Mouse (Mus musculus) olfactory bulb, adult 2 months (tissue): Measurements from ENCODE around the gene Pom121l2. TPM values are rescaled to one million over a fixed set of nuclear protein-coding genes. Genes with fewer than 3 reads are reported as not detected.

ENCODE experiments used
- H3K27ac ChIP-seq: fragments of 200-500 bp; 2 replicates; pipeline ENCODE4 v1.5.1; 2012; ENCODE audit warnings: low read depth, low read length; ENCODE audit not compliant: insufficient read depth
- H3K4me1 ChIP-seq: fragments of 200-500 bp; 2 replicates; pipeline ENCODE4 v1.6.1; 2012; ENCODE audit warnings: low read length; ENCODE audit not compliant: control insufficient read depth, insufficient read depth
- H3K4me3 ChIP-seq: fragments of 200-500 bp; 2 replicates; pipeline ENCODE4 v1.5.1; 2012; ENCODE audit warnings: mild to moderate bottlenecking, low read depth, low read length, moderate library complexity; ENCODE audit not compliant: insufficient read depth
- CTCF ChIP-seq: fragments of 200-500 bp; IDR thresholded peaks from 2 replicates; pipeline ENCODE4 v1.5.1; 2012; ENCODE audit warnings: low read depth, mild to moderate bottlenecking, low read length, moderate library complexity; ENCODE audit not compliant: insufficient read depth
- POLR2A ChIP-seq: fragments of 200-500 bp; IDR thresholded peaks from 2 replicates; pipeline ENCODE4 v1.6.1; 2012; ENCODE audit warnings: mild to moderate bottlenecking, low read depth, low read length, moderate library complexity; ENCODE audit not compliant: insufficient read depth
- WGBS: fragments of 180-500 bp; shearing (Covaris S2); methylation state at CpG from one replicate; pipeline ENCODE4 v1.1.7; 2018; 5-methylcytosine and 5-hydroxymethylcytosine counted together
- polyA plus RNA-seq: library from polyadenylated mRNA; stranded (reverse); fragments of >200 nt; gene quantifications from 2 replicates; pipeline ENCODE4 v1.2.4, GENCODE M21; 2012; ENCODE audit warnings: low replicate concordance; ENCODE audit not compliant: missing spikeins, insufficient read depth, insufficient read length

The Pom121l2 gene
- polyA plus RNA-seq, 1 experiment: not detected

- H3K4me3 ChIP-seq: no peak overlapping the region
- 72% methylated on average over 1 of the region's 1 CpGs for WGBS
- TF ChIP-seq POLR2A (no peak), CTCF (no peak)
- H3K4me1 ChIP-seq: peaks cover 5% of the 10 kb centered on the region; the same call in 1 of the 2 replicates
- H3K27ac ChIP-seq: no peak overlapping the region
Measured at GRCm38 (mm10) chr13:21943644-21944043, 37.4 kb upstream of the Pom121l2 start.

GRCm38 (mm10) chr13:21944592-21944925 lies 36.4 kb upstream of the Pom121l2 start:
- no peak overlapping the region for H3K27ac ChIP-seq
- H3K4me3 ChIP-seq: peak overlapping the region; percentile 83
- no peak for TF ChIP-seq CTCF
- no peak for TF ChIP-seq POLR2A
- H3K4me1 ChIP-seq: peaks cover 5% of the 10 kb centered on the region; the same call in 1 of the 2 replicates
- under 1% methylated on average over 7 of the region's 7 CpGs for WGBS

- under 1% methylated on average over 50 of the region's 50 CpGs for WGBS
- H3K27ac ChIP-seq: no peak within 1 kb of the TSS
- H3K4me3 ChIP-seq: peak within 1 kb of the TSS; percentile 83
- H3K4me1 ChIP-seq: peaks cover 5% of the 10 kb centered on the region; the same call in 1 of the 2 replicates
- TF ChIP-seq POLR2A (no peak), CTCF (no peak)
Measured at GRCm38 (mm10) chr13:21944926-21945740, 35.9 kb upstream of the Pom121l2 start, which contains the start of gene Zfp184. Gene Zfp184 (plus strand): TSS chr13:21945094.

GRCm38 (mm10) chr13:21969269-21969668 lies 11.7 kb upstream of the Pom121l2 start:
- no peak overlapping the region for H3K27ac ChIP-seq
- H3K4me1 ChIP-seq: no peaks in the 10 kb centered on the region
- no peak overlapping the region for H3K4me3 ChIP-seq
- TF ChIP-seq CTCF: no peak
- TF ChIP-seq POLR2A: no peak
- 53% methylated on average over 1 of the region's 1 CpGs for WGBS

GRCm38 (mm10) chr13:21969816-21970215 lies 11.2 kb upstream of the Pom121l2 start:
- no peak for TF ChIP-seq POLR2A
- no peak for TF ChIP-seq CTCF
- Histone ChIP-seq H3K4me1 (no peaks in the 10 kb centered on the region), H3K27ac (no peak overlapping the region), H3K4me3 (no peak overlapping the region)
- WGBS: 40% methylated on average over 2 of the region's 2 CpGs

GRCm38 (mm10) chr13:21971641-21972040 lies 9.4 kb upstream of the Pom121l2 start:
- no peak for TF ChIP-seq POLR2A
- TF ChIP-seq CTCF: no peak
- Histone ChIP-seq H3K4me1 (no peaks in the 10 kb centered on the region), H3K4me3 (no peak overlapping the region), H3K27ac (no peak overlapping the region)
- WGBS: 49% methylated on average over 3 of the region's 3 CpGs

GRCm38 (mm10) chr13:21974221-21974725 lies 6.7 kb upstream of the Pom121l2 start:
- Histone ChIP-seq H3K27ac (peak overlapping the region; percentile 92), H3K4me1 (no peaks in the 10 kb centered on the region), H3K4me3 (peak overlapping the region; percentile 72)
- TF ChIP-seq CTCF: peak; percentile 88
- TF ChIP-seq POLR2A: no peak
- under 1% methylated on average over 23 of the region's 23 CpGs for WGBS

GRCm38 (mm10) chr13:21974726-21975473 lies 6.1 kb upstream of the Pom121l2 start:
- Histone ChIP-seq H3K27ac (peak overlapping the region; percentile 92), H3K4me1 (no peaks in the 10 kb centered on the region), H3K4me3 (peak overlapping the region; percentile 72)
- WGBS: 4% methylated on average over 20 of the region's 20 CpGs
- TF ChIP-seq CTCF: no peak
- no peak for TF ChIP-seq POLR2A

- no peak for TF ChIP-seq CTCF
- Histone ChIP-seq H3K4me1 (peaks cover 11% of the 10 kb centered on the region), H3K27ac (no peak overlapping the region), H3K4me3 (peak overlapping the region; percentile 40)
- WGBS: 19% methylated on average over 17 of the region's 17 CpGs
Measured at GRCm38 (mm10) chr13:21981803-21982193, 804 bp downstream of the Pom121l2 start.
